Mouse (Mus musculus) hindbrain, embryonic 10.5 days (tissue): ENCODE data around the gene Nmnat3. TPM values are rescaled to one million over a fixed set of nuclear protein-coding genes. Genes with fewer than 3 reads are reported as not detected.

Source experiments
- DNase-seq: peaks from one replicate; pipeline ENCODE4 v3.0.0-alpha.2; 2017; ENCODE audit warnings: low spot score
- H3K27ac ChIP-seq: fragments of 300-500 bp; sonication (generic); 2 replicates; pipeline ENCODE4 v1.5.1; 2016; ENCODE audit warnings: mild to moderate bottlenecking, moderate library complexity
- H3K27me3 ChIP-seq: fragments of 300-500 bp; sonication (generic); 2 replicates; pipeline ENCODE4 v1.6.1; 2016; ENCODE audit warnings: mild to moderate bottlenecking; ENCODE audit not compliant: poor library complexity, insufficient read depth, severe bottlenecking
- H3K36me3 ChIP-seq: fragments of 300-500 bp; sonication (generic); 2 replicates; pipeline ENCODE4 v1.6.1; 2016; ENCODE audit warnings: mild to moderate bottlenecking, moderate library complexity
- H3K4me1 ChIP-seq: fragments of 300-500 bp; sonication (generic); replicated peaks from 2 replicates; pipeline ENCODE4 v1.6.1; 2016; ENCODE audit warnings: mild to moderate bottlenecking
- H3K4me3 ChIP-seq: fragments of 300-500 bp; sonication (generic); 2 replicates; pipeline ENCODE4 v1.5.1; 2016; ENCODE audit warnings: mild to moderate bottlenecking, moderate library complexity
- H3K9me3 ChIP-seq: fragments of 300-500 bp; sonication (generic); 2 replicates; pipeline ENCODE4 v1.6.1; 2016; ENCODE audit warnings: mild to moderate bottlenecking, moderate library complexity
- WGBS: fragments of 180-500 bp; shearing (Covaris S2); methylation state at CpG from one replicate; pipeline ENCODE4 v1.1.7; 2016; 5-methylcytosine and 5-hydroxymethylcytosine counted together
- polyA plus RNA-seq: library from polyadenylated mRNA; unstranded; fragments of >200 nt; fragmentation: Nextera tagmentation; extraction: Ambion mirVana; gene quantifications from 2 replicates; pipeline ENCODE4 v1.2.1, GENCODE M21; 2016

Nmnat3 gene
- polyA plus RNA-seq, 1 experiment from 2014 or later = 2.0 TPM

- no peak overlapping the region for H3K4me3 ChIP-seq
- no peaks in the 10 kb centered on the region for H3K36me3 ChIP-seq
- 72% methylated on average over 4 of the region's 4 CpGs for WGBS
- DNase-seq = no peak
- no peaks in the 10 kb centered on the region for H3K27me3 ChIP-seq
- peaks cover 5% of the 10 kb centered on the region; the same call in 1 of the 2 replicates for H3K9me3 ChIP-seq
- peaks cover 15% of the 10 kb centered on the region for H3K4me1 ChIP-seq
- no peak overlapping the region for H3K27ac ChIP-seq
Observed at GRCm38 (mm10) chr9:98317897-98318296, 30.7 kb downstream of the Nmnat3 start.

GRCm38 (mm10) chr9:98318875-98319274 is 31.6 kb downstream of the Nmnat3 start:
- 55% methylated on average over 3 of the region's 3 CpGs for WGBS
- no peak overlapping the region for H3K27ac ChIP-seq
- no peaks in the 10 kb centered on the region for H3K36me3 ChIP-seq
- peaks cover 15% of the 10 kb centered on the region for H3K4me1 ChIP-seq
- DNase-seq = no peak
- H3K27me3 ChIP-seq = no peaks in the 10 kb centered on the region
- H3K4me3 ChIP-seq = no peak overlapping the region
- peaks cover 5% of the 10 kb centered on the region; the same call in 1 of the 2 replicates for H3K9me3 ChIP-seq

DNA sequence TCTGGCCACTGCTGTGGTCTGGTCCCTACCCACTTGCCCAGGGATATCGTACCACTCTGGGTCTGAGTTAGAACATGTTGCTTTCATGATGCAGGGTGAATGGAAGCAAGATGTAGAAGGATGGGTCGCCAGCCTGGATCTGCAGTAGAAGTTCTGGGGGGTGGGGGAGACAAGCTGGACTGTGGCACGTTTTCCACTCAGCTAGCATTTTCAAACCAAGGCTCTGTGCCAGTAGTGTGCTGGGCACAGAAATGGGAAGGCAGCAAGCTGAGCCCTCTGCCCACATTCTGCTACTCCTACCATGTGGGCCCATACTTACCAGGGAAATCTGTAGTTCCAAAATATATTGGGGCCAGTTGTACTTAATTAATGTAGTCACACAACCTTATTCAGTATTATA is 33.5 kb downstream of the Nmnat3 start:
- no peak overlapping the region for H3K27ac ChIP-seq
- WGBS = 90% methylated on average over 3 of the region's 3 CpGs
- no peak overlapping the region for H3K4me3 ChIP-seq
- H3K36me3 ChIP-seq = no peaks in the 10 kb centered on the region
- H3K27me3 ChIP-seq = no peaks in the 10 kb centered on the region
- H3K4me1 ChIP-seq = peaks cover 7% of the 10 kb centered on the region
- no peak for DNase-seq
- H3K9me3 ChIP-seq = peaks cover 5% of the 10 kb centered on the region; the same call in 1 of the 2 replicates

- Histone ChIP-seq H3K4me1 (peaks cover 16% of the 10 kb centered on the region), H3K9me3 (peaks cover 5% of the 10 kb centered on the region; the same call in 1 of the 2 replicates), H3K4me3 (no peak overlapping the region), H3K27ac (no peak overlapping the region), H3K27me3 (0 out of 2 replicates have a peak, but pooled peaks cover 4% of the 10 kb centered on the region), H3K36me3 (no peaks in the 10 kb centered on the region)
- no peak for DNase-seq
- 86% methylated on average over 1 of the region's 1 CpGs for WGBS
Observed at GRCm38 (mm10) chr9:98326088-98326487, 38.9 kb downstream of the Nmnat3 start.

DNA sequence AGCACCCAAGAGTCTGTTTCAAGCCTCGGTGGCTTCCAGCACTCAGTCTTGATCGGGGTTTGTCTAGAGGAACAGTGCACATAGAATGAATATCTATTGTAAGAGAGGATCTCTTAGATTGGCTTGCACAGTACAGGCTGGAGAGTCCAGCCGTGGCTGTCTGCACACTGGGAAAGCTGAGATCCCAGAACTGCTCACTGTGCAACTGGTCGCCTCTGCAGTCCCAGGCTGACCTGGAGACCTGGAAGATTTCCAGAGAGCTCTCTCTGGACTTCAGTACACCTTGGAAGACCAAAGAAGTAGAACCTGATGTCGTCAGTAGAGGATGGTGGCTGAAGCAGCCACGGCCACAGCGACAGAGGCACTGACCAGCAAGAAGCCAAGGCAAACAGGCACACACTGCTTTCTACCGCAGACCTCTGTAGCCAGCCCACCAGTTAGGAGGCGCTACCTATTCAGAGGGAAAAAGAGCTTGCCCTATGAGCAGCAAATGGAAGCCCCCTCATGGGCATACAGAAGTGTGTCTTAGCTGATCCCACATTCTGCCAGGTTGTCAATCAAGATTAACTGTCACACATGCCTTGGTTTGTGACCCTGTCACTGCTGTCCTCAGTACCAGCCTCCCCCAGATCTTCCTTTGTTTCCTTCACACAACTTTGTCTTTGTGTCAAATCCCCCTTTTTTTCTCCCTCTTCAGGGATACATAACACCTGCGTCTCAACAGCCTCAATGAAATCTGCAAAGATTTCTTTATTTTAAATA is 41.4 kb downstream of the Nmnat3 start:
- DNase-seq = no peak
- WGBS = 71% methylated on average over 10 of the region's 10 CpGs
- Histone ChIP-seq H3K4me3 (no peak overlapping the region), H3K27me3 (0 out of 2 replicates have a peak, but pooled peaks cover 4% of the 10 kb centered on the region), H3K27ac (no peak overlapping the region), H3K36me3 (no peaks in the 10 kb centered on the region), H3K4me1 (peaks cover 16% of the 10 kb centered on the region), H3K9me3 (no peaks in the 10 kb centered on the region)

DNA sequence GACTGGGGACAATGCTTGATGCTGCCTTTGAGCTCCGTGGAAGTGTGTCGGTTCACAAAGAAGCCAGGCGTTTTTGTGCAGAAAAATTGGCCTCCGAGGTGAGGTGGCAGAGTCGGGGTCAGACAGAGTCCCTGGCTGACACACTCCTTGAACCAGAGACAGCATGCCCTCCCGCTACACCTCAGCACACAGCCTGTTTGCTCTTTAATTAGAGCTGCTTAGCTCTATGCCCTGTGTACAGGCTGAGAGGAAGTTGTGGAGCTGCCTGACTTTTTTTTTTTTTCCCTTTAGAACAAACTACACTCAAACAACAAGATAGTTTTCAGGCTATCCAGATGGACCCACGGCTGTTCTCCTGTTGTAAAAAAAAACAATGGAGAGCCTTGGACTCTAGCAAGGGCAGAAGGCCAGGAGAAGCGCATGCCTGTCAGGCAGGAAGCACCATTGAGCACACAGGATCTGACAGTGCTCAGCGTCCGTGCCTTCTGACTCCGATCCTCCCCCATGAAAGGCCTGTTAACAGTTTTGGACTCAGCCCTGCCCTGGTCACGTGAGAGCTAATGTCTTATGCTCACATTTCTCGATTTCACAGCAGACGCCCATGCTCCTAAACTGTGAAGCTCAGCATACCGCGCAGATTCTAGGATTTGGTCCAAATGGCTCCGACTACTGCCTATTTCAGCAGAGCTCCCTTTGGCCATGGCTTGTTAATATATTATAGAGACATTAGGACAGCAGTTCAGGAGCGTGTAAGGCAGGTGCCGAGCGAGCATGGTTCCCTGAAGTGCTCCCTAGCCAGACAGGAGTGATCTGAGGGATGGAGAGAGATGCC is 42.3 kb downstream of the Nmnat3 start:
- WGBS = 54% methylated on average over 20 of the region's 20 CpGs
- Histone ChIP-seq H3K4me1 (peaks cover 16% of the 10 kb centered on the region), H3K36me3 (no peaks in the 10 kb centered on the region), H3K4me3 (no peak overlapping the region), H3K9me3 (no peaks in the 10 kb centered on the region), H3K27ac (peak overlapping the region; percentile 62; the same call in 1 of the 2 replicates), H3K27me3 (0 out of 2 replicates have a peak, but pooled peaks cover 4% of the 10 kb centered on the region)
- DNase-seq = no peak

GRCm38 (mm10) chr9:98333219-98333754 is 46.1 kb downstream of the Nmnat3 start:
- DNase-seq = no peak

DNA sequence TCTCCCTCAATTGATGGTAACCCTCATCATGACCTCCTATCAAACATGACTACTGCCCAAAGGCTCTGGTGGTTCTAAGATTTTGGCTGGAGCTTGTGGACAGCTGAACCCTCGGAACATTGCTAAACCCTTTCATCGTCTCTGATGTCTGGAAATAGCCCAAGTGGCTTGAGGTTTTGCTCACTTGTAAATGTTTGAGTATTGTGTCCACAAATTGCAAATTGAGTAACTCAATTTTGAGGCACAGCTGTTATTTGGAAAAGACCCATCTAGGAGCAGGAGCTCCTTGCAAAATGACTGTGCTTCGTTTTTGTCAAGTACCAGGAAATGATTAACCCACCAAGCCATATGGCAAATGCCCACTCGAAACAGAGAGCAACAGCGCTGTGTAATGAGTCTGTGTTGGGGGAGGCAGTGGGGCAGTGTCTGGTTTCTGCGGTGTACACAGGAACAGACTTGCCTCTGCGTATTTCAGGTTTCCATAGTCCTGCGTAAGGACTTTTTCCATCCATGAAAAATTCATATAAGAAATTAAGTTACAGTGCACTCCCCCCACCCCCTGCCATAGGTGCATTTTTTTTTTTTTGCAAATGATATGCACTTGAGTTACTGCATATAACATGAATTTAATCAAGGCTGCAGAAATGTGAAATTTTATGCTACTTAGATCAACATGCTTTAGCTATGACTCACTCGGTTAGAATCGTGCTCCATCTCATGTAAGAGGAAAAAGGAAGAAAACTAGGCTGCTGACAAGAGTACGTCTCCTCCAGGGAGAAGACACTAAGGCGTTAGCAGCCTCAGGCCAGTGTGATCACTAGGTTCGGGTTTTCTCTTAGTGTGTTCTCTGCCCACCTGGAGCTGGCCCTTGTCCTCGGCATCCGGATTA is 50.9 kb downstream of the Nmnat3 start:
- Histone ChIP-seq H3K9me3 (no peaks in the 10 kb centered on the region), H3K4me1 (0 out of 2 replicates have a peak, but pooled peaks cover 6% of the 10 kb centered on the region), H3K36me3 (no peaks in the 10 kb centered on the region), H3K27ac (no peak overlapping the region), H3K27me3 (no peaks in the 10 kb centered on the region), H3K4me3 (no peak overlapping the region)
- DNase-seq = no peak
- WGBS = 87% methylated on average over 15 of the region's 15 CpGs

More at GRCm38 (mm10) chr9:98333219-98333754, 46.1 kb downstream of the Nmnat3 start:
- Histone ChIP-seq H3K4me3 (no peak overlapping the region), H3K9me3 (no peaks in the 10 kb centered on the region), H3K27me3 (0 out of 2 replicates have a peak, but pooled peaks cover 3% of the 10 kb centered on the region), H3K36me3 (no peaks in the 10 kb centered on the region), H3K4me1 (peaks cover 16% of the 10 kb centered on the region), H3K27ac (no peak overlapping the region)
- 85% methylated on average over 3 of the region's 3 CpGs for WGBS

- no peaks in the 10 kb centered on the region for H3K9me3 ChIP-seq
- no peak for DNase-seq
- WGBS = 93% methylated on average over 4 of the region's 4 CpGs
- H3K4me3 ChIP-seq = no peak overlapping the region
- H3K4me1 ChIP-seq = 0 out of 2 replicates have a peak, but pooled peaks cover 6% of the 10 kb centered on the region
- no peaks in the 10 kb centered on the region for H3K27me3 ChIP-seq
- no peaks in the 10 kb centered on the region for H3K36me3 ChIP-seq
- no peak overlapping the region for H3K27ac ChIP-seq
Observed at GRCm38 (mm10) chr9:98339971-98340370, 52.7 kb downstream of the Nmnat3 start.

DNA sequence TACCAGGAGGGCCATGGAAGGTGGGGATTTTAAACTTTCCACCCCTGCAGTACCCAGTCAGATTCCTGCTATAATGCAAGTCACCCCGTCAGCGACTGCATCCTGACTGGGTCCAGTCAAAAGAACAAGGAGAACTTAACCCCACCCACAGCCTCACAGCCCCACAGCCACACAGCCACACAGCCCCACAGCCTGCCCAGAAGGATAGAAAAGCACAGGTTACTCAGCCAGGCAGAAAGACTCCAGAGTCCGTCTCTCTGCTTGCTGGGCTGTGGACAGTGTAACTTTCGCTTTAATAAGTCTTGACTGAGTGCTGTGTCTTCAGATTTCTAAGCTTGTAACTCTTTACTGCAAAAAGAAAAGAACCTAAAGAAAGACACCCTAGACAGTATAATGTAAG is 53.2 kb downstream of the Nmnat3 start:
- Histone ChIP-seq H3K4me1 (0 out of 2 replicates have a peak, but pooled peaks cover 6% of the 10 kb centered on the region), H3K4me3 (no peak overlapping the region), H3K36me3 (no peaks in the 10 kb centered on the region), H3K27ac (no peak overlapping the region), H3K27me3 (no peaks in the 10 kb centered on the region), H3K9me3 (no peaks in the 10 kb centered on the region)
- 74% methylated on average over 4 of the region's 4 CpGs for WGBS
- no peak for DNase-seq

DNA sequence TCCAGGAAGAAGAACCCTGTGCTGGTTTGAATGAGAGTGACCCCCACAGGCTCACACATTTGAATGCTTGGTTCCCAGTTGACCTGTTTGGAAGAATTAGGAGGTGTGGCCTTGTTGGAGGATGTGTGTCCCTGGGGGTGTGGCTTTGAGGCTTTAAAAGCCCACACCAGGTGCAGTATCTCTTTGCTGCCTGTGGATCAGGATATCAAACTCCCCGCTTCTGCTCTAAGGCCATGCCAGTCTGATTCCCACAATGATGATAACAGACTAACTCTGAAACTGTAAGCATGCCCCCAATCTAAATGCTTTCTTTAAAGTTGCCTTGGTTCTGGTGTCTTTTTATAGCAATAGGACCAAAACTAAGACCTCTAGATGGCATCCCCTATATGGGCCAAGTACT is 58.6 kb downstream of the Nmnat3 start:
- Histone ChIP-seq H3K27me3 (no peaks in the 10 kb centered on the region), H3K4me1 (peaks cover 18% of the 10 kb centered on the region), H3K27ac (no peak overlapping the region), H3K9me3 (no peaks in the 10 kb centered on the region), H3K4me3 (no peak overlapping the region), H3K36me3 (no peaks in the 10 kb centered on the region)
- DNase-seq = no peak
- 91% methylated on average over 1 of the region's 1 CpGs for WGBS

DNA sequence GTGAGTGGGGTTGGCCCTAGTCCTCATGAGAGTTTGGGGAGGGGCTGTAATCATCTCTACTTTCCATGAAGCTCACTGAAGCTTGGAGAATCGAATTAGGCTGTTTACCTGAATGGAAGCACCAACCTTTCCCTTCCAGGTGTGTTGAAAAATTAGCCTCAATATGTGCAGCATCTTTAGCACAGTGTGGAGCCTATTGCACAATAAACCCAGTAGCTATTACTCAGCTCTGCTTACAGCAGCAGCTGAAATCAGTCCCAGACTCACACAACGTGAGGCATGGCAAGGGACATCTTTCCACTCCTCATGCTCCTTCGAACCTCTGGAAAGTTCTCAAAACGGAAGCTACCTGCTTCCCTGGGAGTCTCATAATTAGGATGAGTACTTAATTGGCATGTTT is 59.0 kb downstream of the Nmnat3 start:
- Histone ChIP-seq H3K9me3 (no peaks in the 10 kb centered on the region), H3K36me3 (no peaks in the 10 kb centered on the region), H3K4me3 (no peak overlapping the region), H3K27ac (no peak overlapping the region), H3K4me1 (peaks cover 21% of the 10 kb centered on the region), H3K27me3 (no peaks in the 10 kb centered on the region)
- DNase-seq = no peak
- 84% methylated on average over 4 of the region's 4 CpGs for WGBS
